Mouse (Mus musculus): ENCODE results near the gene Gpr132. TPM values are rescaled to one million over a fixed set of nuclear protein-coding genes. Genes with fewer than 3 reads are reported as not detected.

Gpr132 gene
- total RNA-seq (2023) = 10 to 100 TPM; 47.5 to 55.4 TPM

DNA sequence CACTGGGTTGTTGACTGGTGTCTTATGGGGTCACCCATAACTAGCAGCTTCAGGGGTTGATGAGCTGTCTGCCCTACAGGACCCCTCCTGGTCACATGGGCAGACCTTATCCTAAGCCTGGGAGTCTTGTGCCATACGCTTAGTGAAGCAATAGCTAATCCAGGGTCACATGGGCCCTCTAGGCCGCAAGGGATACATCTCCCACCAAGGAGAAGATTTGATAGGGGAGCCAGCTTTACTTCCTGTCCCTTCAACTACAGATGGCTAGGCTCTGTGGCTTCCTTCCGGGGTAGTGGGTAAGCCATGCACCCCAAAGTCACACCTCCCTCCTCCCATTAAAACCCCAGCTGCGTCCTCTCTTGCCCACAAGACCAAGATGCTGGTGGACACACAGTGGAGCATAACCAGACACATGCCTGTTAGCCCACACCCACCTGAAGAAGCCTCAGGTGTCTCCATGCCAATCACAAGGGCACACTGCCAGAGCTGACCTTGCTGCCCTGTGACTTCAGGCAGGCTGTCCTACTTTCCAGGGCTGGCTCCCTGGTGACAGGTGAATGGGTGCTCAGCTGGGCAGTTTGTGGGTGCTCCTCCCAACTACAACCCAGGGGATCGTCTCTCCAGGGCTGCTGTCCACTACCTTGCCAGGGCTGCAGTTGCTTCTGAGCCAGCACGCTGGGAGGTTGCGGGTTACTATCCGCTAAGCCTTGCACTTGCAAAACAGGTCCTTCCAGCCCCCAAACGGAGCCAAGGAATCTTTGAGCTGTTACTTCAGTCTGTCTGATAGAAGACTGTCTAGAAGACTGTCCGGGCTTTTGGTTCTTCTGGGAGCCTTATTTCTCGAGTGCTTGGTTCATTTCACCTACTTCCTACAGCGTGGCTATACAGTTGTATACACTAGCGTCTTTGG lies at the start of gene Gpr132:
Gene Gpr132 (minus strand): TSS at position 51 of the 910 bp plus-strand sequence.

DNA sequence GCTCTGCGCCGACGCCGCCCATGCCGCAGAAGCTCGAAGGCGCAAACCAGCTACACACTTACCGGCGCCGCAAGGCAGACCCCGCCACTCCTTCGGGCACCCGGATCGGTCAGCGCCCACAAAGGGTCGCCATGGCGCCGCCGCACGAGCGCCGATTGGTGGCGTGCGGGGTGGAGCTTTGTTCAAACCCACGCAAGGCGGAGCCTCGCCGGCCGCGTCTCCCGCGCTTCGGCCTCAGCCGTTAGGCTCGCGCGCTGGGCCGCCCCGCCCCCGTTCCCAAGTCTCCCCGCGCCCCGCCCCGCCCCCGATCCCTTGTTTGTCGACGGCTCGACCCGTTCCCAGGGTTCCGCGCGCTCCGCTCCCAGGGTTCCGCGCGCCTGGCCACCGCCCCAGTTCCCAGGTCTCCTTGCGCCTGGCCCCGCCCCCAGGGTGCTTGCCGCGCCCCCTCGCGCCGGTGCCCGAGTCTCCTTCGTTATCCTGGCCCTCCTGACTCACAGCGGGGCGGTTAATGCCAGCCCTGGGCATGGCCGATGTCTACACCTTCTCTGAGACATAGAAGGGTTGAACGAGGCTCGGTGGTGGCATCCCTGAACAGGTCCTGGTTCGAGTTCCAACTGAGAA lies 38.7 kb downstream of the Gpr132 start, which contains the start of gene Cdca4:
Gene Cdca4 (minus strand): TSS at position 180 of the 621 bp plus-strand sequence.

DNA sequence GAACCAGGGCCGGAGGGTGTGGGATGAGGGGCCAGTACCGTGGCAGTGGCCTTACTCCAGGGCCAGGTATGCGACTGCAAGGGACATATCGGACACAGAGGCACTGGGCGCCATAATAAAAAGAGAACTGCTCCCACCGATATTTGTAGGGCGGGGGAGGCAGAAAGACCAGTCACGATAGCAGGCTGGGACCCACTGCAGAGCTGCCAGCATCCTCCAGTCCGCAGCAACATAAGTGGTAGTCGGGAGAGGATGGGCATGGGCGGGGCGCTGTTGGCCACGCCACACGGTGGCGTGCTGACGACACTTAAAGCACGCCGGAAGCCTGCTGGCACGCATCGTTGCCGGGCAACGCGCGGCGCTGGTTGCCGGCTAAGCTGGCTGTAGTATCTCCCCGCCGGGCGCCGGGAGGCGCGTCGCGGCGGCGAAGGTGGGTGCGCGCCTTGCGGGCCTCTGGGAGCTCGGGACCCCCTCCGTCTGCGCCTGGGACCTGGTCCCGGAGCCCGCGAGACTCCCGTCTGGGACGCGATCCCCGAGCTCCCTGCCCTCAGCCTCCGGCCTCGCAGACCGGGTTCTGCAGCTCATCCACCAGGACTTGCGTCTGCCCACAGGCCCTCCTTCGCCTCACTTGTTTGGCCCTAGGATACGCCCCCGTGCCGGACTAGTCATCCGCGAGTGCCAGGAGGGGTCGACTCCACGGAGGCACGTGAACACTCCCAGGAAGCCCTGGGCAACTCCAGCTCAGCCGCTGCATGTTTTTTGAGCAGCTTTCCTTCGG lies 59.3 kb downstream of the Gpr132 start, which contains the start of gene Clba1:
Gene Clba1 (plus strand): TSS at position 351 of the 778 bp plus-strand sequence.

DNA sequence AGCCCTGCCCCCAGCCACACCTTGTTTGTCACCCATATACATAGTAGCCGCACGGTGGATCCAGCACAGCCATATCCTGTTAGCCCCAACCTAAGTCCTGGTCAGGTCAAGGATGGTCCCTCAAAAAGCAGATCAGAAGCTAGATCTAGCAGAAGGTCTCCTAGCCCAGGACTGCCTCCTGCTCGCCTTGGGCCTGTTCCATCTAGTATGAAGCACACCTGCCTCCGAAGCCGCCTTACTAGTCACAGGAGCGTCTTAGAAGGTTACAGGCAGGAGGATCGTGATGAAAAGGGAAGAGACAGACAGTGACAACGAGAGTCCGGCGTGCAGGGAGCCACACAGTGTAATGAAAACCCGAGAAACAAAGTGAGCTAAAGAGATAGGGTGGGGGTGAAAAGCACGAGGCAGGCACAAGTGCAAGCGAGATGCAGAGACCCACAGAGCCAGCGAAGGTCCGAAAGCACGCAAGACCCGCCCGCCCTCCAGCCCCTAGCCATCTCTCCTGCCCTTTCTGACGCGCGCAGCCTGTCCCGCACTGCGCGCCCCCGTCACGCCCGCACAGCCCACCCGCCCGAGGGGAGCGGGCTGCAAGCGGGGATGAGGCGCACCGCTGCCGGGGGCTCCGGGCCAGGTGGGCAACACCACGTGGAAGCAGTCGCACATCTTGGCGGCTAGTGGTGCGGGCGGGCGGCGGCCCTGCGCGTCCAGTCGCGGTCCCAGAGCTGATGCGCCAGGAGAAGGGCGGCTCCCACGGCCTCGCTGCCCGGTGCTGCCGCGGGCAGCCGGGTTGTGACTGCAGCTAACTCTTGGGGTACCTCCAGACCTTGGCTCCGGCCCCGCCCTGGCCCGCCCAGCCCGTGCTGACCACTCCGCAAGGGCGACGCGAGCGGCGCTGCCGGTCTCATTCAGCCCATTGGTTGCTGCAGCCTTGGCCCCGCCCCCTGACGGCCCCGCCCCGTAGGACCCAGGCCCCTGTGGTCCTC lies 65.9 kb downstream of the Gpr132 start, which contains the start of gene Ahnak2:
Gene Ahnak2 (minus strand): TSS at position 794 of the 983 bp plus-strand sequence.

Other genes starting within 250 kb of the Gpr132 start
- gene Adssl1, start 248.2 kb downstream of the Gpr132 start, total RNA-seq (2023) = 1 to 10 TPM; 4.5 to 8.2 TPM
- 10 to 100 TPM; 21.2 to 37.6 TPM for gene Siva1, start 223.5 kb downstream of the Gpr132 start, total RNA-seq (2023)
- 100 to 1,000 TPM; 105 to 106 TPM for gene Akt1, start 193.3 kb downstream of the Gpr132 start, total RNA-seq (2023)
- 1 to 10 TPM; 2.3 to 3.3 TPM for gene Zbtb42, start 189.4 kb downstream of the Gpr132 start, total RNA-seq (2023)
- 10 to 100 TPM in 1 of 2 experiments, 1 to 10 TPM in 1; 6.8 to 13.9 TPM for gene Cep170b, start 147.8 kb downstream of the Gpr132 start, total RNA-seq (2023)
- gene Pld4, start 107.6 kb downstream of the Gpr132 start, total RNA-seq (2023) = 100 to 1,000 TPM; 377 to 378 TPM
- under 1 TPM; 0.12 to 0.26 TPM for gene Ahnak2, start 65.6 kb downstream of the Gpr132 start, total RNA-seq (2023)
- 1 to 10 TPM; 1.3 to 1.6 TPM for gene Clba1, start 59.3 kb downstream of the Gpr132 start, total RNA-seq (2023)
- gene Cdca4, start 38.8 kb downstream of the Gpr132 start, total RNA-seq (2023) = 10 to 100 TPM; 29.2 to 31.9 TPM
- 1 to 10 TPM in 1 of 2 experiments, under 1 TPM in 1; 0.77 to 3.4 TPM for gene Jag2, start 61.5 kb upstream of the Gpr132 start, total RNA-seq (2023)
- 10 to 100 TPM; 13.0 to 14.9 TPM for gene Nudt14, start 73.9 kb upstream of the Gpr132 start, total RNA-seq (2023)
- 10 to 100 TPM; 13.3 to 14.4 TPM for gene Btbd6, start 108.3 kb upstream of the Gpr132 start, total RNA-seq (2023)
- gene Brf1, start 132.5 kb upstream of the Gpr132 start, total RNA-seq (2023) = 100 to 1,000 TPM; 167 to 174 TPM
- gene Pacs2, start 146.3 kb upstream of the Gpr132 start, total RNA-seq (2023) = 10 to 100 TPM; 33.5 to 35.0 TPM
- not detected for gene Tex22, start 206.3 kb upstream of the Gpr132 start, total RNA-seq (2023)
- gene Mta1, start 230.1 kb upstream of the Gpr132 start, total RNA-seq (2023) = 10 to 100 TPM; 45.3 to 49.7 TPM